7 mouse cellular contexts compared by ENCODE assay signal in the genomic region with DNA sequence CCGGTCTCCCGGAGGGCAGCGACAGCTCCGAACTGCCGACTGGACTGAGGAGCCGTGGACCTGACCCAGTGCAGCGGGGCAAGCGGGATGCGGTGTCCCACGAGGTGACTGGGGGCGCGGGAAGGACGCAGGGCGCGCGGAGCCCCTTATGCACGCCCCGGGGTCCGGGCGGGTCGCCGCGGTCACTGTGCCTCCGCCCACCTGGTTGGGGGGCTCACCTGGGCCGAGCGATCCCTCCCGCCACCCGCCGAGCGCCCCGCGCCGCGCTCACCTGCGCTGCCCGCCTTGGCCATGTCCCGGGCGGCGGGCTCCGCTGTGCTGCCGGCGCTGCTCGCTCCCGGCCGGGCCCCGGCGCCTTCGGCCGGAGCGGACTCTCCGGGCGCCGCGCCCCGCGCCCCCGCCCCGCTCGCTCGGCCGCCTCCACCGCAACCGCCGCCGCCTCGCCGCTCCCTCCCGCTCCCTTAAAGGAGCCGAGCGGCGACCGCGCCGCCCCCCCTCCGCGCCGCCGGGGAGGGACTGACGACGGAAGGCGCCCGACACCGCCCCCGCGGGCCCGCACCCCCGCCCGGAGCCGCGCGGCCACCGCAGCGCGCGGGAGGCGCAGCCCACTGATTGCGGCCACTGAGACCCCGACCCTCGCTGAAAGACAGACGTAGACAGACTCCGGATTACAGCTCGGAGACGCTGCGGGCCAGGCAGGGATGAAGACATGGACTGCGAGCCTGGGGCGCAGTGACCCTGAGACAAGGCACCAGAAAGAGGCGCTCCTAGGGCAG. TPM values are rescaled to one million over a fixed set of nuclear protein-coding genes. Genes with fewer than 3 reads are reported as not detected.
DNase-seq lines count a peak whose midpoint lies in the region; ATAC-seq and TF ChIP-seq lines count a peak whose summit lies in the region.

A gene (minus strand): TSS at position 396 of the 776 bp plus-strand sequence.

- WGBS in forebrain, embryonic 10.5 days, result 2% methylated on average over 97 of the region's 107 CpGs
- WGBS in heart, postnatal 0 days, result 1% methylated on average over 63 of the region's 107 CpGs
- 1% methylated on average over 95 of the region's 107 CpGs for WGBS in midbrain, embryonic 10.5 days

- no peak for TF ChIP-seq EP300 in heart, postnatal 0 days (IDR thresholded peaks at IDR 0.05; ENCODE audit: low read depth)

- H3K4me2 ChIP-seq in heart, postnatal 0 days (ENCODE audit: low read depth, low read length), result peak within 1 kb of the TSS; percentile 95

- no peaks in the 10 kb centered on the region for H3K9me3 ChIP-seq in ES-E14 (ENCODE audit: control insufficient read depth, insufficient read depth, low read depth, low read length)
- H3K9me3 ChIP-seq in forebrain, embryonic 10.5 days, result no peaks in the 10 kb centered on the region
- no peaks in the 10 kb centered on the region for H3K9me3 ChIP-seq in heart, postnatal 0 days (replicated peaks; ENCODE audit: control insufficient read depth, low read length)
- no peaks in the 10 kb centered on the region for H3K9me3 ChIP-seq in midbrain, embryonic 10.5 days (replicated peaks)

- in situ Hi-C loops in ES-E14 (cut with MboI; ENCODE audit: low sequenced_read_pairs in 2 of 2, unreplicated experiment in 2 of 2), result no loop called here

- H3K4me3 ChIP-seq in ES-E14 (ENCODE audit: insufficient read depth in 1 of 2, low read depth in 1 of 2, low read length in 2 of 2, poor library complexity in 1 of 2, severe bottlenecking in 1 of 2), result peak within 1 kb of the TSS; percentile 73 to 80
- peak within 1 kb of the TSS; percentile 73 for H3K4me3 ChIP-seq in forebrain, embryonic 10.5 days
- H3K4me3 ChIP-seq in heart, postnatal 0 days (ENCODE audit: low read depth, low read length), result peak within 1 kb of the TSS; percentile 61
- peak within 1 kb of the TSS; percentile 67 for H3K4me3 ChIP-seq in midbrain, embryonic 10.5 days

- H3K27me3 ChIP-seq in forebrain, embryonic 10.5 days (ENCODE audit: poor library complexity, severe bottlenecking), result peaks cover 94% of the 10 kb centered on the region
- peaks cover 34% of the 10 kb centered on the region for H3K27me3 ChIP-seq in heart, postnatal 0 days (ENCODE audit: control insufficient read depth, insufficient read depth, low read length)
- peaks cover 89% of the 10 kb centered on the region for H3K27me3 ChIP-seq in midbrain, embryonic 10.5 days (ENCODE audit: low read depth, poor library complexity, severe bottlenecking)

- no peaks in the 10 kb centered on the region for H3K36me3 ChIP-seq in ES-E14 (ENCODE audit: control insufficient read depth, insufficient read depth, low read length, poor library complexity, severe bottlenecking)
- H3K36me3 ChIP-seq in forebrain, embryonic 10.5 days (replicated peaks), result no peaks in the 10 kb centered on the region
- no peaks in the 10 kb centered on the region for H3K36me3 ChIP-seq in heart, postnatal 0 days (replicated peaks; ENCODE audit: control insufficient read depth, insufficient read depth, low read length)
- H3K36me3 ChIP-seq in midbrain, embryonic 10.5 days, result no peaks in the 10 kb centered on the region

- no peak for DNase-seq in ES-E14 (ENCODE audit: low read depth, low spot score)
- peak; percentile 63 for DNase-seq in adrenal gland, postnatal 25 days
- no peak for DNase-seq in forebrain, embryonic 10.5 days (ENCODE audit: extremely low spot score, low spot score)
- DNase-seq in heart, postnatal 0 days (ENCODE audit: low spot score), result no peak
- DNase-seq in left cerebral cortex, postnatal 10 days (ENCODE audit: extremely low spot score in 1 of 2, low spot score in 2 of 2), result peak in 1 of 2 experiments; percentile 73
- peak; percentile 57 for DNase-seq in midbrain, embryonic 10.5 days (ENCODE audit: low spot score)
- DNase-seq in testis, postnatal 10 days (ENCODE audit: low spot score), result peak; percentile 58

- peak; percentile 38; the same call in 1 of the 2 replicates for ATAC-seq in heart, postnatal 0 days (ENCODE audit: insufficient read depth, low read depth)

- intact Hi-C loops in left cerebral cortex, postnatal 10 days (cut with DNase I), result loop anchor here (5.0 kb wide), 1 partner anchor 83 kb away; no protein-coding TSS in a partner anchor

- H3K27ac ChIP-seq in ES-E14 (ENCODE audit: insufficient read depth, low read depth, low read length, poor library complexity, severe bottlenecking), result no peak within 1 kb of the TSS
- peak within 1 kb of the TSS; percentile 73 for H3K27ac ChIP-seq in forebrain, embryonic 10.5 days
- no peak within 1 kb of the TSS for H3K27ac ChIP-seq in heart, postnatal 0 days (ENCODE audit: low read depth)
- H3K27ac ChIP-seq in midbrain, embryonic 10.5 days (replicated peaks), result peak within 1 kb of the TSS; percentile 73

- peak within 1 kb of the TSS; percentile 49 for H3K9ac ChIP-seq in ES-E14 (ENCODE audit: insufficient read depth, low read depth, low read length, poor library complexity, severe bottlenecking)
- H3K9ac ChIP-seq in heart, postnatal 0 days (replicated peaks; ENCODE audit: low read depth, low read length), result peak within 1 kb of the TSS; percentile 66

- TF ChIP-seq CTCF in heart, postnatal 0 days (IDR thresholded peaks at IDR 0.05; ENCODE audit: low read depth), result no peak

- peaks cover 0 to 10% of the 10 kb centered on the region in 2 experiments; a peak in 1 of 4 replicates for H3K4me1 ChIP-seq in ES-E14 (ENCODE audit: control insufficient read depth in 2 of 2, insufficient read depth in 2 of 2, low read length in 2 of 2, poor library complexity in 1 of 2)
- H3K4me1 ChIP-seq in forebrain, embryonic 10.5 days, result peaks cover 22% of the 10 kb centered on the region
- H3K4me1 ChIP-seq in heart, postnatal 0 days (ENCODE audit: control insufficient read depth, insufficient read depth), result peaks cover 31% of the 10 kb centered on the region
- peaks cover 21% of the 10 kb centered on the region for H3K4me1 ChIP-seq in midbrain, embryonic 10.5 days

TF ChIP-seq in ES-E14, 5 proteins besides CTCF, POLR2A, EP300 and RAD21:
- TF ChIP-seq ZNF384 (IDR thresholded peaks at IDR 0.05; ENCODE audit: low read depth, low read length) (no peak), ZC3H11A (IDR thresholded peaks at IDR 0.05; ENCODE audit: borderline replicate concordance, low read depth, low read length) (no peak), HCFC1 (IDR thresholded peaks at IDR 0.05; ENCODE audit: borderline replicate concordance, insufficient read depth, low read length) (no peak), CHD2 (IDR thresholded peaks at IDR 0.05; ENCODE audit: low read depth, low read length) (no peak), MAFK (IDR thresholded peaks at IDR 0.05; ENCODE audit: insufficient read depth, low read depth, low read length) (no peak)
TF ChIP-seq in ES-E14: peak in this region for 0.

RNA-seq across cellular contexts. Expression of the gene that starts here (rescaled TPM):
- total RNA-seq in ES-E14 (2012; rRNA removed), result 0.32 and 0.36 TPM in 2 replicates
- 1.8 and 1.9 TPM in 2 replicates for total RNA-seq in adrenal gland, postnatal 25 days (2021)
- polyA plus RNA-seq in forebrain, embryonic 10.5 days (2016; fragmentation: Nextera tagmentation; extraction: Ambion mirVana), result 0.02 and 0.04 TPM in 2 replicates
- 0.27 and 1.0 TPM in 2 replicates for total RNA-seq in heart, postnatal 0 days (2014; rRNA removed; ENCODE audit: low replicate concordance)
- polyA plus RNA-seq in heart, postnatal 0 days (2015; fragmentation: Nextera tagmentation; extraction: Ambion mirVana), result 0.29 and 0.38 TPM in 2 replicates
- total RNA-seq in left cerebral cortex, postnatal 10 days (2021), result 10 to 100 TPM; 44.4 to 46.3 TPM
- polyA plus RNA-seq in midbrain, embryonic 10.5 days (2016; fragmentation: Nextera tagmentation; extraction: Ambion mirVana), result 0.10 and 0.25 TPM in 2 replicates

Comparison
In these comparisons a context has a peak if more than half of its experiments do, and no peak if none do; other contexts are left out.
1. RNA of the gene that starts here (total RNA-seq): 44.4 to 46.3 TPM in left cerebral cortex, postnatal 10 days; 1.8 to 1.9 TPM in adrenal gland, postnatal 25 days, 0.27 to 1.0 TPM in heart, postnatal 0 days and 0.32 to 0.36 TPM in ES-E14; every median in the first group is over 10 times any median in the second.
2. Peak in DNase-seq, H3K4me3 ChIP-seq and H3K27ac ChIP-seq in midbrain, embryonic 10.5 days; RNA of the gene not detected or under 1 TPM.
3. DNase-seq: peak in adrenal gland, postnatal 25 days (single experiment) and testis, postnatal 10 days (single experiment); none in ES-E14 (single experiment), forebrain, embryonic 10.5 days (single experiment) and heart, postnatal 0 days (single experiment).
4. Peak in every context shown above with its lines, with median percentiles within 50 percentile points of each other: H3K4me3 ChIP-seq.